Mouse (Mus musculus): ENCODE results near the gene Aak1. TPM values are rescaled to one million over a fixed set of nuclear protein-coding genes. Genes with fewer than 3 reads are reported as not detected.
"Not testable (repeated sequence)": the region's sequence is repeated elsewhere in the genome, so short reads cannot be mapped to it uniquely, and the experiment has no call there.

Aak1 gene
- polyA plus RNA-seq, 1 experiment from 2014 or later = 18.8 TPM

DNA sequence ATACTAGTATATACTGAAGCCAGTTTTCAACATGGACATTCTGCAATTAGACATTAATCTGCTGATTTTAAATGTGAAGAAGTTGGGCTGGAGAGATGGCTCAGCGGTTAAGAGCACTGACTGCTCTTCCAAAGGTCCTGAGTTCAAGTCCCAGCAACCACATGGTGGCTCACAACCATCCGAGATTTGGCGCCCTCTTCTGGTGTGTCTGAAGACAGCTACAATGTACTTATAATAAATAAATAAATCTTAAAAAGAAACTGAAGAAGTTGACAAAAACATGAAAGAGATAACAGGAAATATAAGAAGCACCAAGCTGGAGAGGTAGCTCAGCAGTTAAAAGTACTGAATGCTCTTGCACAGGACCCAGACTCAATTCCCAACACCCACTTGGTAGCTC, 29.3 kb downstream of the Aak1 start:
- WGBS = 79% methylated on average over 3 of the region's 3 CpGs

DNA sequence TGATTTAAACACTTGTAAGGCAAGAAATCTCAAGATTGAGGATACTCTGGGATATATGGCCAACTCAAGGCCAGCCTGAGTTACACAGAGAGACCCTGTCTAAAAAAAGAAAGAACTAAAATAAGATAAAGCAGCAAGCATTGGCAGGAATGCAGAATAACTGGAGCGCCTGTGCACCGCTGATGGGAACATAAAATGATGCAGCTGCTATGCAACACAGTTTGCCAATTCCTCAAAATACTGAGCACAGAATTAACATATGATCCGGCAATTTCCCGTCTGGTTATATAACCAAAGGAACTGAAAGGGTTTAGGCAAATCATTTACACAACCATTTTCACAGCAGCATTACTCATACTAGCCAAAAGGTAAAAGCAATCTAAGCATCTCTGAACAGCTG, 30.0 kb downstream of the Aak1 start:
- no peak for DNase-seq (ENCODE audit: low spot score)
- Histone ChIP-seq H3K36me3 (0 out of 2 replicates have a peak, but pooled peaks cover 2% of the 10 kb centered on the region), H3K4me3 (no peak overlapping the region), H3K4me1 (replicated peaks) (peaks cover 8% of the 10 kb centered on the region), H3K27ac (no peak overlapping the region), H3K27me3 (ENCODE audit: insufficient read depth, poor library complexity, severe bottlenecking) (no peaks in the 10 kb centered on the region), H3K9me3 (no peaks in the 10 kb centered on the region)
- WGBS = 97% methylated on average over 4 of the region's 4 CpGs

More for the DNA sequence above, 29.3 kb downstream of the Aak1 start:
- not testable (repeated sequence) for H3K27me3 ChIP-seq (ENCODE audit: insufficient read depth, poor library complexity, severe bottlenecking); H3K4me3 ChIP-seq; H3K36me3 ChIP-seq; DNase-seq (ENCODE audit: low spot score); H3K27ac ChIP-seq; H3K4me1 ChIP-seq (replicated peaks); H3K9me3 ChIP-seq

DNA sequence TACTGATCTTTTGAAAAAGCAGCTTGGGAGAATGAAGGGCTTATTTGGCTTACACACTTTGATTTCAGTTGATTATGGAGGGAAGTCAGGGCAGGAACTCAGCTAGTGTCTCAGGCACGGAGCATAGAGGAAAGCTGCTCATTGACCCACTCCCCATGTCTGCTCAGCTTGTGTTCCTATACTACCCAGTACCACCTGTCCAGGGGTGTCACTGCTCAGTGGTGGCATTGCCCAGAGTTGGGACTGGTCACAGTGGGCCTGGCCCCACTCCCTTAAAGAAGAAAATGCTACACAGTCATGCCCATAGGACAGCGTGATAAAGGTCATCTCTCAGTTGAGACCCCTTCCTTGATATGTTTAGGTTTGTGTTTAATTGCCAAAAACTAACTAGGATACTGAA, 34.9 kb downstream of the Aak1 start:
- WGBS = 86% methylated on average over 2 of the region's 2 CpGs
- H3K9me3 ChIP-seq = no peaks in the 10 kb centered on the region
- H3K4me1 ChIP-seq (replicated peaks) = peaks cover 4% of the 10 kb centered on the region; the same call in 1 of the 2 replicates
- no peak overlapping the region for H3K27ac ChIP-seq
- H3K27me3 ChIP-seq (ENCODE audit: insufficient read depth, poor library complexity, severe bottlenecking) = no peaks in the 10 kb centered on the region
- no peak overlapping the region for H3K4me3 ChIP-seq
- H3K36me3 ChIP-seq = 0 out of 2 replicates have a peak, but pooled peaks cover 5% of the 10 kb centered on the region
- DNase-seq (ENCODE audit: low spot score) = no peak

DNA sequence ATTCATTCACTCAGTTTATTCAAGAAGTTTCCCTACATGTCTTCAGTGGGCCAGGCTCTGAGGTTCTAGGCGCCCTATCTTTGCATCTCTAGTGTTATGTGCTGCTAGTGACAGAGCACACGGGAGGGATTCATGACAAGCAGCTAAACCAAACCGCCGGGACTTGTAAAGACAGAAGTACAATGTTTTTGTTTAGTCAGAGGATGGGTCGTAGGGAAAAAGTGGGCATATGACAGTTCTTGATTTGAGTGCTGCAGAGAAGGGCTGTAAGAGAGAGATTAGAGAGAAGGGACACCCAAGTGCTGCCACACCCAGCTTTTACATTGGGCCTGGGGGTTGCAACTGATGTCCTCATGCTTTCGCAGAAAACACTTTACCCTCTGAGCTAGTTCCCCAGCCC, 35.4 kb downstream of the Aak1 start:
- Histone ChIP-seq H3K27ac (no peak overlapping the region), H3K9me3 (no peaks in the 10 kb centered on the region), H3K4me3 (no peak overlapping the region), H3K27me3 (ENCODE audit: insufficient read depth, poor library complexity, severe bottlenecking) (no peaks in the 10 kb centered on the region), H3K4me1 (replicated peaks) (peaks cover 4% of the 10 kb centered on the region; the same call in 1 of the 2 replicates), H3K36me3 (0 out of 2 replicates have a peak, but pooled peaks cover 8% of the 10 kb centered on the region)
- no peak for DNase-seq (ENCODE audit: low spot score)
- 84% methylated on average over 6 of the region's 6 CpGs for WGBS

DNA sequence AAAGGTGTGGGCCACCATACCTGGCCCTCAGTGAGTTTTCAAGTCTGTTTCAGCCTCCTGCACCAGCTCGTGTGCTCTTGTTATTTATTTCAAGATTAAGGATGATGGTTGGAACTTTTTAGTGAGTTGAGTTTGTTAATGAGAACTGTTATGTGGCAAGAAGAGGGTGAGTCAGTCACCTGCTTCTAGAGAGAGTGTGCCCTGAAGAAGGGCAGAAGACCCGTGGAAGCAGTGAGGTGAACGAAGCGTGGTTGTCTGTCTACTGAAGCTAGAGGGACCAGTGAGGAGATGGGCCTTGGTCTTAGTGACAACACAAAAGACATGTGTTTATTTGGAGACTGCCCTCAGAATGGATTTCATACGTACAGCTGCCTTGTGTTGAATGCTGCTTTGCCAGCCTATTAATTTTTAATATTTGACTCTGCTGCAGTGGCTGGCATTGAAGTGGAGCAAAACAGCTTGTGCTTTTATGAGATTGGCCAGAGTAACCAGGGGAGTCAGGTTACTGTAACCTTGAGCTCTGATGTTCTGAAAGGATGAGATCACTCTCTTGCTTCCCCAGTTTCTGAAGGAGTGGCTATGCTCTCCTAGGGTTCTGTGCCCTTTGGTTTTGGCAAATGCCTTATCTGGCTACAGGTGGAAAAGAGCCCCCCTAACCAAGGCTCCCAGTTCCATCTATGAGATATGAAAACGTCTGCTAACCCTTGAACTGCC, 36.7 kb downstream of the Aak1 start:
- no peak for DNase-seq (ENCODE audit: low spot score)
- H3K27ac ChIP-seq = no peak overlapping the region
- H3K36me3 ChIP-seq = peaks cover 17% of the 10 kb centered on the region
- no peak overlapping the region for H3K4me3 ChIP-seq
- H3K27me3 ChIP-seq (ENCODE audit: insufficient read depth, poor library complexity, severe bottlenecking) = no peaks in the 10 kb centered on the region
- no peaks in the 10 kb centered on the region for H3K9me3 ChIP-seq
- WGBS = 85% methylated on average over 6 of the region's 6 CpGs
- H3K4me1 ChIP-seq (replicated peaks) = peaks cover 4% of the 10 kb centered on the region; the same call in 1 of the 2 replicates

DNA sequence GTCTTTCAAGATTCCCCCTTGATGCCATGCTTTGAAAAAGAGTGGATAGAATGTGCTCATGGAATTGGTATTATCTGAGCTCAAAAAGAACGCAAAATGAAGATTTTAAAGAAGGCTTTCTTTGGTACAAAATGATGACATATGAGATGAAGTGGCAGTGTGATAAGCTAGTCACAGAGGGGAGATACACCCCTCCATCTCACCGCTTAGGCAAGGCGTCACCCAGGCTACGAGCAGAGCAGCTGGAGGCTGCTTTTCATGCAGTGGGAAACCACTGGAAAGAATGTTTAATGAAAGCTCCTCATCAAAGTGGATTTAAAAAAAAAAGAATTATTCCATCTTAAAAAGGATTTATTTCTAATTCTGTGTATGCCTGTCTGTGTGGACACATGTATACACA, 37.5 kb downstream of the Aak1 start:
- peaks cover 21% of the 10 kb centered on the region for H3K36me3 ChIP-seq
- H3K27me3 ChIP-seq (ENCODE audit: insufficient read depth, poor library complexity, severe bottlenecking) = no peaks in the 10 kb centered on the region
- H3K9me3 ChIP-seq = no peaks in the 10 kb centered on the region
- H3K27ac ChIP-seq = no peak overlapping the region
- DNase-seq (ENCODE audit: low spot score) = no peak
- peaks cover 4% of the 10 kb centered on the region; the same call in 1 of the 2 replicates for H3K4me1 ChIP-seq (replicated peaks)
- 88% methylated on average over 4 of the region's 4 CpGs for WGBS
- no peak overlapping the region for H3K4me3 ChIP-seq

DNA sequence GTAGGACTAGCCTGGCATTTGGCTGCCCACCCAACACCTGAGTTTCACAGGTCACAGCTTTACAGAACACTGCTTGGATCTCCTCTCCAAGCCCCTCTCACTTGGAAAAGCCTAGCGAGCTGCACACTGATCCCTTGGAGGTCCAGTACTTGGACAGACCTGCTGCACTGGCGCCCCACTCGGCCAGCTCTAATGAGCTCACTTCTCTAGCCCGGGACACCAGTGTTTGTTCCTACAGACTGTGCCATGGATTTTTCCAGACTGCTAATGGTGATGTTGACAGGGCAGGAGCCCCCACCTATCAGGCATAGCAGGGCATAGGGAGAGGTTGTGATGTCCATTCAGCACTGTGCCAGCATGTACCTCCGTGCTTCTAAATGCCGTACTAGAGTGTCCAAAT, 48.2 kb downstream of the Aak1 start:
- no peak for DNase-seq (ENCODE audit: low spot score)
- Histone ChIP-seq H3K27me3 (ENCODE audit: insufficient read depth, poor library complexity, severe bottlenecking) (no peaks in the 10 kb centered on the region), H3K9me3 (no peaks in the 10 kb centered on the region), H3K27ac (no peak overlapping the region), H3K36me3 (peaks cover 4% of the 10 kb centered on the region; the same call in 1 of the 2 replicates), H3K4me1 (replicated peaks) (no peaks in the 10 kb centered on the region), H3K4me3 (no peak overlapping the region)
- 93% methylated on average over 6 of the region's 6 CpGs for WGBS

DNA sequence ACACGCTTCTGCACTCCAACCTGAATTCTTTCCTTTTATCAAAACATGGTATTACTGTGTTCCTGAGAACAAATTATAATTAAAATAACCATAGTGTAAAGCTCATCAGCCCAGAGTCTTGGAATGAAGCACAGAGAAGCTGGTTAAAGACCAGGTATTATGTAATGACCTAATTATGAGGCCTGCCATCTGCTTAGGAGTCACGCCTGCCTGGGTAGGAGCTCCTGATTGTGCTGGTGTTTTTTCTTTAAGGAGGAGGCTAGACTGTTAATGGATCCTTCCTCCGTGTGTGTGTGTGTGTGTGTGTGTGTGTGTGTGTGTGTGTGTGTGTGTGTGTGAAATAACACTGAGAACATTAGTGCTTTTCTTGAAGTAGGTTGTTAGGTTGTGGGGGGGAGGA, 49.7 kb downstream of the Aak1 start:
- no peak overlapping the region for H3K4me3 ChIP-seq
- H3K4me1 ChIP-seq (replicated peaks) = no peaks in the 10 kb centered on the region
- DNase-seq (ENCODE audit: low spot score) = no peak
- WGBS = 75% methylated on average over 3 of the region's 3 CpGs
- no peaks in the 10 kb centered on the region for H3K27me3 ChIP-seq (ENCODE audit: insufficient read depth, poor library complexity, severe bottlenecking)
- H3K9me3 ChIP-seq = no peaks in the 10 kb centered on the region
- H3K36me3 ChIP-seq = peaks cover 4% of the 10 kb centered on the region; the same call in 1 of the 2 replicates
- no peak overlapping the region for H3K27ac ChIP-seq

DNA sequence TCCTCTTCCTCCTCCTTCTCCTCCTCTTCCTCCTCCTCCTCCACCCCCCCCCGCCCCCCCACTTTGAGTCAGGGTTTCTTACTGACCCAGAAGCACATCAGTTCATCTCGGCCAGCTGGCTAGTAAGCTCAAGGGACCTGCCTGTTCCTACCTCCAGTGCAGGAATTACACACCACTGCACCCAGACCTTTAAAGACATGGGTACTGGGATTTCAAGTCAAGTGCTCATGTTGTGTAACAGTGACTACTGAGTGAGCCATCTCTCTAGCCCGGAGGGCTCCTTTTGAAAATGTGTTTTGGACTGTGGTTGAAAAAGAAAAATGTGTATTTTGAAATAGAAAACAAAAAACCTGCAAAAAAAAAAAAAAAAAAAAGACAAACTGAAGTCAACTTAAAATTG, 50.6 kb downstream of the Aak1 start:
- no peak for DNase-seq (ENCODE audit: low spot score)
- Histone ChIP-seq H3K27ac (no peak overlapping the region), H3K4me1 (replicated peaks) (no peaks in the 10 kb centered on the region), H3K4me3 (no peak overlapping the region), H3K27me3 (ENCODE audit: insufficient read depth, poor library complexity, severe bottlenecking) (no peaks in the 10 kb centered on the region), H3K9me3 (no peaks in the 10 kb centered on the region), H3K36me3 (no peaks in the 10 kb centered on the region)
- 91% methylated on average over 2 of the region's 3 CpGs for WGBS

DNA sequence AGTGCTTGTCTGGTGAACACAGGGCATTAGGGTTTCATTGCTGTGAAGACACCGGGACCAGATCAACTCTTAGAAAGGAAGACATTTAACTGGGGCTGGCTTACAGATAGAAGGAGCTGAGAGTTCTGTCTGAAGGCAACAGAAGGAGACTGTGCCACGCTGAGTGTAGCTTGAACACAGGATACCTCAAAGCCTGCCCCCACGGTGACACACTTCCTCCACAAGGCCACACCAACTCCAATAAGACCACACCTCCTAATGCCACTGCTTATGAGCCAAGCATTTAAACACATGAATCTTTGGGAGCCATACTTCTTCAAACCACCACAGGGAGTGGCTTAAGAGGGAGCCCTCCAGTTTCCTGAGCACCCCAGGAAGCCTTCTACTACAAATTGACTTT, 51.2 kb downstream of the Aak1 start:
- no peaks in the 10 kb centered on the region for H3K36me3 ChIP-seq
- H3K27me3 ChIP-seq (ENCODE audit: insufficient read depth, poor library complexity, severe bottlenecking) = no peaks in the 10 kb centered on the region
- DNase-seq (ENCODE audit: low spot score) = no peak
- WGBS = 94% methylated on average over 3 of the region's 3 CpGs
- H3K4me1 ChIP-seq (replicated peaks) = no peaks in the 10 kb centered on the region
- no peak overlapping the region for H3K4me3 ChIP-seq
- no peak overlapping the region for H3K27ac ChIP-seq
- H3K9me3 ChIP-seq = no peaks in the 10 kb centered on the region

DNA sequence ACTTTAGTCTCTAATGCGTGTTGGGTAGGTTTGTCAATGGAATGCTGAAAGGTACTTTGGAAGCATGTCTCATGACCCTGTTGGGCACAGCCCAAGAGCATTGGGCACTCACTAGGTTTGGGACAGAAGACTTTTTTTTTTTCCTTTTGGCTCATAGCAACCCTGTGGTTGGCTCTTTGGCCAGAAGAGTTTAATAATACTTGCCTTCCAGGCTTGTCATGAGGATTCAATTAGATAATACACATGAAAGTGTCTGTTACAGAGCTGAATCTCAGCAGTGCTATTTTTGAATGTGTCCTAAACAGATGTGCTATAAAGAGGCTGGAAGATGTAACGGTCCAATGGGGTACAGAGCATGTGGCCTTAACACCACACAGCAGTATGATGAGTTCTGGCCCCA, 56.2 kb downstream of the Aak1 start:
- no peaks in the 10 kb centered on the region for H3K4me1 ChIP-seq (replicated peaks)
- DNase-seq (ENCODE audit: low spot score) = no peak
- H3K27me3 ChIP-seq (ENCODE audit: insufficient read depth, poor library complexity, severe bottlenecking) = no peaks in the 10 kb centered on the region
- WGBS = 85% methylated on average over 2 of the region's 2 CpGs
- no peaks in the 10 kb centered on the region for H3K36me3 ChIP-seq
- no peak overlapping the region for H3K27ac ChIP-seq
- H3K4me3 ChIP-seq = no peak overlapping the region
- no peaks in the 10 kb centered on the region for H3K9me3 ChIP-seq

DNA sequence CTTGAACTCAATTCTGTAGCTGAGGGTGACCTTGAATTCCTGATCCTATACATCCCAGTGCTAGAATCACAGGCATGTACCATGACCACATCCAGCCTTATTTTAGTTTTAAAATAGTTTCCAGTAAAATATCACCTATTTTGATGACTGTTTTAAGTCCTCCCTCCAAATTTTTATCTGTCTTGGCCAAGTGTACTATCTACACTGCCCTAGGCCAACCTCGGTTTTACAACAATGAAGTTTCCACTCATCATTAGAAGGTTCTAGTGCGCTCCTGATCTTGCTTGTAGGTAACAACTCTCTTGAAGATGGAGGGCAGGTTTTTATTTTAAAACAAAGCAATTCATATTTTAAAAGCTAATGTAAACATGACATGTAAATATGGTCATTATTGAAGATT, 57.9 kb downstream of the Aak1 start:
- DNase-seq (ENCODE audit: low spot score) = no peak
- Histone ChIP-seq H3K4me3 (no peak overlapping the region), H3K27me3 (ENCODE audit: insufficient read depth, poor library complexity, severe bottlenecking) (no peaks in the 10 kb centered on the region), H3K36me3 (peaks cover 3% of the 10 kb centered on the region; the same call in 1 of the 2 replicates), H3K9me3 (no peaks in the 10 kb centered on the region), H3K4me1 (replicated peaks) (no peaks in the 10 kb centered on the region), H3K27ac (no peak overlapping the region)
- WGBS = 92% methylated on average over 2 of the region's 2 CpGs

DNA sequence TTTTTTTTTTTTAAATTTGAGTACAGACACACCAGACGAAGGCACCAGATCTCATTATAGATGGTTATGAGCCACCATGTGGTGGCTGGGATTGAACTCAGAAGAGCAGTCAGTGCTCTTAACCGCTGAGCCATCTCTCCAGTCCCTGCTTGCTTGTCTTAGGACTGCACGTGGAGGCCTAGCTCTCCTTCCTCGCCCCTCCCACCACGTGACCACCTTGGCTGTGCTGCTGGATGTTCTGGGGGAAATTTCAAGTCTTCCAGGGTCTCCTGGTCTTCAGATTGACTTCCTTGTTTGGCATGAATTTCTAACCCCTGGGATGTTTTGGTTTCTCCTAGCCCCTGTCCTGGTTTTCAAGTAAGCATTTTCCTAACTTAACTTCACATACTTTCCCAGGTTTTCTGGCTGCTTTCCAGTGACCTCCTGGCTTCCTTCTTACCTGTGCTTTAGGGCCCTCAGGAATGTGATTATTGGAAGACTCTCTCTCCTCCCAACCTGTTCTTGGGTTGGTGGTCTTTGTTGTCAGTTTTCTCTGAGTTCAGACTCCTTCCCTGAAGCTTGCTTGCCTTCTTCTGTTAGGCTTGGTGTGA, 59.3 kb downstream of the Aak1 start:
- no peak for DNase-seq (ENCODE audit: low spot score)
- H3K27ac ChIP-seq = no peak overlapping the region
- peaks cover 3% of the 10 kb centered on the region; the same call in 1 of the 2 replicates for H3K36me3 ChIP-seq
- H3K9me3 ChIP-seq = no peaks in the 10 kb centered on the region
- WGBS = 68% methylated on average over 5 of the region's 5 CpGs
- H3K4me1 ChIP-seq (replicated peaks) = no peaks in the 10 kb centered on the region
- H3K27me3 ChIP-seq (ENCODE audit: insufficient read depth, poor library complexity, severe bottlenecking) = no peaks in the 10 kb centered on the region
- H3K4me3 ChIP-seq = no peak overlapping the region

Measured in hindbrain, embryonic 10.5 days (tissue).